Mouse (Mus musculus) spleen, adult 2 months (tissue): Measurements from ENCODE around the gene Ripk1. TPM values are rescaled to one million over a fixed set of nuclear protein-coding genes. Genes with fewer than 3 reads are reported as not detected.

Experiments used
- DNase-seq, 2 experiments: peaks; one replicate each; pipeline versions ENCODE4 v3.0.0 to v3.0.0-alpha.2; 2012 to 2021; ENCODE audit warnings: low spot score in 2 of 2, low read depth in 1 of 2
- H3K27ac ChIP-seq: fragments of 200-500 bp; 2 replicates; pipeline ENCODE4 v1.5.1; 2012; ENCODE audit warnings: low read length, inconsistent platforms; ENCODE audit not compliant: insufficient read depth
- H3K27me3 ChIP-seq: fragments of 200-500 bp; 2 replicates; pipeline ENCODE4 v1.6.1; 2012; ENCODE audit warnings: mild to moderate bottlenecking, moderate library complexity, low read length, inconsistent platforms; ENCODE audit not compliant: control insufficient read depth, insufficient read depth
- H3K36me3 ChIP-seq: fragments of 200-500 bp; 2 replicates; pipeline ENCODE4 v1.6.1; 2012; ENCODE audit warnings: mild to moderate bottlenecking, low read length, inconsistent platforms; ENCODE audit not compliant: control insufficient read depth, insufficient read depth
- H3K4me1 ChIP-seq: fragments of 200-500 bp; 2 replicates; pipeline ENCODE4 v1.6.1; 2011; ENCODE audit warnings: inconsistent platforms; ENCODE audit not compliant: control insufficient read depth, insufficient read depth, insufficient read length
- H3K4me3 ChIP-seq: fragments of 200-500 bp; 2 replicates; pipeline ENCODE4 v1.5.1; 2011; ENCODE audit warnings: mild to moderate bottlenecking, inconsistent platforms; ENCODE audit not compliant: insufficient read depth, insufficient read length; ENCODE audit errors: extremely low read depth
- CTCF ChIP-seq: fragments of 200-500 bp; IDR thresholded peaks from 2 replicates; pipeline ENCODE4 v1.5.1; 2011; ENCODE audit warnings: mild to moderate bottlenecking, inconsistent platforms; ENCODE audit not compliant: insufficient read depth, insufficient read length, insufficient replicate concordance; ENCODE audit errors: extremely low read depth
- POLR2A ChIP-seq: fragments of 200-500 bp; IDR thresholded peaks from 2 replicates; pipeline ENCODE4 v1.6.1; 2011; ENCODE audit warnings: low read depth, low read length, inconsistent platforms
- WGBS: fragments of 180-500 bp; shearing (Covaris S2); methylation state at CpG from one replicate; pipeline ENCODE4 v1.1.7; 2018; 5-methylcytosine and 5-hydroxymethylcytosine counted together
- polyA plus RNA-seq: library from polyadenylated mRNA; depleted of rRNA; stranded (reverse); fragments of >200 nt; gene quantifications from 2 replicates; pipeline ENCODE4 v1.2.3, GENCODE M21; 2012

Gene Ripk1
- polyA plus RNA-seq, 1 experiment: 6.5 TPM

- TF ChIP-seq POLR2A (no peak), CTCF (no peak)
- no peaks in the 10 kb centered on the region for H3K27me3 ChIP-seq
- H3K36me3 ChIP-seq: no peaks in the 10 kb centered on the region
- 16% methylated on average over 14 of the region's 14 CpGs for WGBS
- peaks cover 6% of the 10 kb centered on the region; the same call in 1 of the 2 replicates for H3K4me1 ChIP-seq
- peak overlapping the region; percentile 84 for H3K4me3 ChIP-seq
- peak overlapping the region; percentile 69 for H3K27ac ChIP-seq
- DNase-seq: no peak
These were observed 36.8 kb upstream of the Ripk1 start for GRCm38 (mm10) chr13:33965056-33966024.

- TF ChIP-seq POLR2A (no peak), CTCF (no peak)
- Histone ChIP-seq H3K36me3 (no peaks in the 10 kb centered on the region), H3K4me1 (peaks cover 6% of the 10 kb centered on the region; the same call in 1 of the 2 replicates), H3K4me3 (no peak overlapping the region), H3K27ac (no peak overlapping the region), H3K27me3 (no peaks in the 10 kb centered on the region)
- DNase-seq: no peak
- WGBS: 79% methylated on average over 4 of the region's 4 CpGs
These were observed 36.1 kb upstream of the Ripk1 start for GRCm38 (mm10) chr13:33966025-33966412.

- H3K4me3 ChIP-seq: no peak overlapping the region
- TF ChIP-seq CTCF: no peak
- TF ChIP-seq POLR2A: no peak
- H3K4me1 ChIP-seq: peaks cover 6% of the 10 kb centered on the region; the same call in 1 of the 2 replicates
- no peaks in the 10 kb centered on the region for H3K27me3 ChIP-seq
- no peak for DNase-seq
- no peaks in the 10 kb centered on the region for H3K36me3 ChIP-seq
- H3K27ac ChIP-seq: no peak overlapping the region
These were observed 35.6 kb upstream of the Ripk1 start for GRCm38 (mm10) chr13:33966574-33966973.

GRCm38 (mm10) chr13:33989625-33990024 lies 12.5 kb upstream of the Ripk1 start:
- no peak for DNase-seq
- peaks cover 5% of the 10 kb centered on the region for H3K36me3 ChIP-seq
- H3K4me1 ChIP-seq: no peaks in the 10 kb centered on the region
- H3K4me3 ChIP-seq: no peak overlapping the region
- 95% methylated on average over 5 of the region's 5 CpGs for WGBS
- H3K27ac ChIP-seq: no peak overlapping the region
- no peaks in the 10 kb centered on the region for H3K27me3 ChIP-seq
- TF ChIP-seq CTCF (no peak), POLR2A (no peak)

GRCm38 (mm10) chr13:33995197-33995596 lies 7.0 kb upstream of the Ripk1 start:
- H3K27ac ChIP-seq: no peak overlapping the region
- H3K4me1 ChIP-seq: no peaks in the 10 kb centered on the region
- H3K27me3 ChIP-seq: no peaks in the 10 kb centered on the region
- DNase-seq: peak; percentile 36 to 56
- no peak overlapping the region for H3K4me3 ChIP-seq
- TF ChIP-seq POLR2A (no peak), CTCF (peak; percentile 51; the same call in 1 of the 2 replicates)
- WGBS: 21% methylated on average over 1 of the region's 1 CpGs
- H3K36me3 ChIP-seq: peaks cover 3% of the 10 kb centered on the region

GRCm38 (mm10) chr13:34003058-34003457 lies 895 bp downstream of the Ripk1 start:
- Histone ChIP-seq H3K27me3 (no peaks in the 10 kb centered on the region), H3K27ac (peak overlapping the region; percentile 75), H3K4me3 (peak overlapping the region; percentile 100), H3K4me1 (peaks cover 3% of the 10 kb centered on the region), H3K36me3 (no peaks in the 10 kb centered on the region)
- under 1% methylated on average over 5 of the region's 5 CpGs for whole genome bisulfite sequencing
- no peak for DNase-seq
- TF ChIP-seq CTCF (no peak), POLR2A (no peak)

GRCm38 (mm10) chr13:34007234-34007633 lies 5.1 kb downstream of the Ripk1 start:
- DNase-seq: no peak
- 64% methylated on average over 2 of the region's 2 CpGs for WGBS
- peaks cover 3% of the 10 kb centered on the region for H3K4me1 ChIP-seq

More at GRCm38 (mm10) chr13:34007234-34007633, 5.1 kb downstream of the Ripk1 start:
- H3K27me3 ChIP-seq: no peaks in the 10 kb centered on the region
- H3K36me3 ChIP-seq: peaks cover 9% of the 10 kb centered on the region
- TF ChIP-seq CTCF (no peak), POLR2A (no peak)
- no peak overlapping the region for H3K4me3 ChIP-seq
- H3K27ac ChIP-seq: no peak overlapping the region
